Mouse (Mus musculus): ENCODE measurements around the gene Tfpt.
A peak's percentile ranks its signal among the peaks of the same experiment; 100 is the strongest.

DNA sequence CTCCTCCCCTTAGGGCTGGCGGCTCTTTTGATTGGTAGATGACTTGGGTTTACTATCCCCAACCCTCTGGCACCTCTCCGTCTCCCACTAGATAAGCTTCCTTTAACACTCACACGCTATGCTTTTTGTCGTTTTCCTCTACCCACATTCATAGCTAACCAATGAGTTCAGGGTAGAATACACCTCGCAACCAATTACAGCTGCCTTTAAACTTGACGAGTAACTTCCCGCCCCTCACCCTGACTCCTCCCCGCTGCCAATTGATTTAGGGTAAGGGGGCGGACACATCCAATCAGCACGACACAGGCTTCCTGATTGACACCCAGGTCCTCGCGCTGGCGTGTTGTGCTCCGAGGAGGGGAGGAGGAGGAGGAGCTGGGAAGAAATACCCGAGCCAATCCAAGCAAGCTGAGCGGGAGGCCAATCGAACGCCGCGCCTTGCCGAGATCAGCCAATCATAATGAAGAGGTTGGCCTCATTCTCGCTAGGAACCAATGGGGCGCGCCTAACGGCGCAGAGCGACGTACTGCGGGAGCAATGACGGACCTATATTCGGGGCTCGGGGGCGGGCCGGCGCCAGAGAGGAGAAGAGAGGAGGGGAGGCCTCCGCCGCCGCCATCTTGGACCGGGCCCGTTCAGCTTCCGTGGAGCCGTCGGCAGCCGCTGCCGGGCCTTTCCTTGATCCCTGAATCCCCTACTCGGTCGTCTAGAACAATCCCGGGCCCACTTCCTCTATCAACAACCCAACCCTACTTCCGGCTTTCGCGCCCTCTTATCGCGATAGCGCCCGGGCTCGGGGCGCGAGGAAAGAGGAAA lies 15.2 kb upstream of the Tfpt start, which contains the start of gene Cnot3:
- TF ChIP-seq CTCF (IDR thresholded peaks at IDR 0.05; ENCODE audit: low read depth, low read length) (no peak), POLR2A (IDR thresholded peaks at IDR 0.05; ENCODE audit: extremely low read depth, insufficient read depth, low read length) (peak; percentile 83)

Measured in liver, adult 2 months (tissue).